Mouse (Mus musculus) splenic B cell, adult 2 months (primary cell): Measurements from ENCODE around the gene Elp6.
A peak's percentile ranks its signal among the peaks of the same experiment; 100 is the strongest.
"Not testable (repeated sequence)": the region's sequence is repeated elsewhere in the genome, so short reads cannot be mapped to it uniquely, and the experiment has no call there.

Experiments used
- DNase-seq: peaks from one replicate; pipeline ENCODE4 v3.0.0-alpha.2; 2011; ENCODE audit warnings: low read depth, low spot score
- H3K27me3 ChIP-seq: 2 replicates; pipeline ENCODE4 v1.6.1; 2012; ENCODE audit warnings: mild to moderate bottlenecking, low read length, moderate library complexity, mixed read lengths; ENCODE audit not compliant: control insufficient read depth, poor library complexity, insufficient read depth, severe bottlenecking
- H3K36me3 ChIP-seq: 2 replicates; pipeline ENCODE4 v1.6.1; 2012; ENCODE audit warnings: mild to moderate bottlenecking, low read length, moderate library complexity, mixed read lengths; ENCODE audit not compliant: control insufficient read depth, poor library complexity, insufficient read depth, severe bottlenecking

The Elp6 gene

GRCm38 (mm10) chr9:110330341-110330740, 25.4 kb downstream of the Elp6 start:
- DNase-seq = no peak
- H3K36me3 ChIP-seq = no peaks in the 10 kb centered on the region

DNA sequence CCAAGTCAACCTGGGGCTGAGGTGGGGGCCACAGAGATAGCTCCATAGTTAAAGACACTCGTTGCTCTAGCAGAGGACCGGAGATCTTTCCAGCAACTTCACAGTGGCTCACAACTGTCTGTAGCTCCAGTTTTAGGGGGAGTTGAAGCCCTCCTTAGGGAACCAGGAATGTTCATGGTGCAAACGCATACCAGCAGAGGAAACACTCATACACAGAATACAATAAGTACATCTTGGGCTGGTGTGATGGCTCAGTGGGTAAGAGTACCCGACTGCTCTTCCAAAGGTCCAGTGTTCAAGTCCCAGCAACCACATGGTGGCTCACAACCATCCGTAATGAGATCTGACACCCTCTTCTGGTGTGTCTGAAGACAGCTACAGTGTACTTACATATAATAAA, 25.9 kb downstream of the Elp6 start:
- DNase-seq, H3K27me3 ChIP-seq, H3K36me3 ChIP-seq: not testable (repeated sequence)

More at GRCm38 (mm10) chr9:110330341-110330740, 25.4 kb downstream of the Elp6 start:
- no peaks in the 10 kb centered on the region for H3K27me3 ChIP-seq

GRCm38 (mm10) chr9:110333135-110333895, 28.3 kb downstream of the Elp6 start, which contains the start of gene Scap:
Gene Scap (plus strand): TSS chr9:110333288.
- DNase-seq = peak; percentile 97
- H3K36me3 ChIP-seq = no peaks in the 10 kb centered on the region
- H3K27me3 ChIP-seq = no peaks in the 10 kb centered on the region

DNA sequence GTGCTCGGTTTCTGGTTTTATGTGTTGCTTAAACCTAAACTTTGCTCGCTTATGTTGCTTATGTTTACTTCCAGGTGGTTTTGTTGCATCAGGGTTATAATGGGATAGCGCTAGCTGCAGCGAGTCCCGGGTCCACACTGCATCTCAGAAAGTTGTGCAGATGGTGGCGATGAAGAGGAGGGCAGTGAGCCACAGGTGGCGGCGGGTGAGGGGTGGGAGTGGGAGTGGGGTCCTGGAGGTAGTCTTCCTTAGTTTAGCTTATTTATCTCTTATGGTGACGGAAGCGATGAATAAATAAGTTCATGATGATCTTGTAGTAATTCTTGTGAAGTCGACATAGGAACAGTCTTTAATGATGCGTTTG, 28.9 kb downstream of the Elp6 start:
- no peaks in the 10 kb centered on the region for H3K36me3 ChIP-seq
- no peaks in the 10 kb centered on the region for H3K27me3 ChIP-seq
- DNase-seq = no peak

- DNase-seq = no peak
- H3K36me3 ChIP-seq = no peaks in the 10 kb centered on the region
- no peaks in the 10 kb centered on the region for H3K27me3 ChIP-seq
These were observed 29.9 kb downstream of the Elp6 start for GRCm38 (mm10) chr9:110334849-110335248.

DNA sequence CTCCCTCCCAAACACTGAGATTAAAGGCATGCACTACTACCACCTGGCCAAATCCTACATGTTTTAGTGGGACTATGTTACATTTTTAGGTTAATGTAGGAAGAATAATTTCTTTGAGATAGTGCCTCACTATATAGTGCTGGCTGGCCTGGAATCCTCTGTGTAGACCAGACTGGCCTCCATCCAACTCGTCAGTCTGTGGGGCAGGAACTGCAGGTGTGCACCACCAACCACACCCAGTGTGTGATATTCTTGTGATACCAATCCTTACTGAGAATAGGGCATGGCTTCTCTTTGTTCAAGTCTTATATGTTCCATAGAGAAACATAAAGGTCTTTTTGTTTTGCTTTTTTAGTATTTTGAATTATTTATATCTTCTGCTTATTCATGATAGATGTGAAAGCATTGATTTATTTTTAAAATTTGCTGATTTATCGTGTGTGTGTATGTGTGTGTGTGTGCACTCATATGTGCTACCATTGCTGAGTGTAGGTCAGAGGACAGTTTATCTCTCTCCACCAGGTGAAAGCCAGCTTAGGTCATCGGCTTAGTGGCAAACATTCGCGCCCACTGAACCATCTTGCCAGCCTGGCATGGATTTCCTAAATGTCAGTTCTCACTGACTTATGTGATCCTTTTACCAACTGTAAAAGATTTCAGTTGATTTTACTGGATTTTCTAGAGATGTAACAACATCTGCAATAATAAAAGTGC, 35.2 kb downstream of the Elp6 start:
- Histone ChIP-seq H3K27me3 (no peaks in the 10 kb centered on the region), H3K36me3 (no peaks in the 10 kb centered on the region)
- DNase-seq = no peak

DNA sequence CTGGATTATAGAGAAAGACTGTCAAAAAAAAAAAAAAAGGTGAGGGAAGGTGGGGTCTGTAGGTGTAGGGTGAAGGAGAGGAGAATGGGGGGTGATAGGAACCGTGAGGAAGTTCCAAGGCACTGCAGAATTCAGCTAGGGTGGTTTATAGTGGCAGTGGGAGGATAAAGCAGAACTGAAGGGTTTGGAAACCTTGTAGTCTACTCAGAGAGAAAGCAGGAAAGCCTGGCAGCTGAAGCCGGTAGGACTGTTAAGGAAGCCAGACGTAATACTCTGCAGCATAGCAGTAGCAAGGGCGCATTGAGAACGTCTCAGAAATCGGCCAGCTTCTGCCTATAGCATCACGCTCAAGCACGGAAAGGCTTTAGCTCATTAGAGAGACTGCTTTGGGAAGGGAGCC, 37.0 kb downstream of the Elp6 start:
- no peak for DNase-seq
- Histone ChIP-seq H3K36me3 (no peaks in the 10 kb centered on the region), H3K27me3 (no peaks in the 10 kb centered on the region)

DNA sequence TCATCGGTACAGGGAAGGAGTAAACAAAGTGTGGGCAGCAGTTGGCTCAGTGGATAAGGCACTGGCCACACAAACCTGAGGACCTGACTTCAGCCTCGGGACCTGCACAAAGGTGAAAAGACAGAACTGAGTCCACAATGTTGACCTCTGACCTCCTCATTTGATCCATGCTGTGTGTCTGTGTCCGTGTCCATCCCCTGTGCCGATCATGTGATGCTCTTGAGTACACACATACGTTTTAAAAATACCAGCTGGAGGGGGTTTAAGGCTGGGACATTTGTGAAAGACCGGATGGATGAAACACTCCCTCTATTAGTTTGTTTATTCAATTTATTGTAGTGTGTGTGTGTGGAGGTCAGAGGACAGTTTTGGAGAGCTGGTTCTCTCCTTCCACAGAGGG, 38.8 kb downstream of the Elp6 start:
- Histone ChIP-seq H3K27me3 (no peaks in the 10 kb centered on the region), H3K36me3 (no peaks in the 10 kb centered on the region)
- DNase-seq = no peak

DNA sequence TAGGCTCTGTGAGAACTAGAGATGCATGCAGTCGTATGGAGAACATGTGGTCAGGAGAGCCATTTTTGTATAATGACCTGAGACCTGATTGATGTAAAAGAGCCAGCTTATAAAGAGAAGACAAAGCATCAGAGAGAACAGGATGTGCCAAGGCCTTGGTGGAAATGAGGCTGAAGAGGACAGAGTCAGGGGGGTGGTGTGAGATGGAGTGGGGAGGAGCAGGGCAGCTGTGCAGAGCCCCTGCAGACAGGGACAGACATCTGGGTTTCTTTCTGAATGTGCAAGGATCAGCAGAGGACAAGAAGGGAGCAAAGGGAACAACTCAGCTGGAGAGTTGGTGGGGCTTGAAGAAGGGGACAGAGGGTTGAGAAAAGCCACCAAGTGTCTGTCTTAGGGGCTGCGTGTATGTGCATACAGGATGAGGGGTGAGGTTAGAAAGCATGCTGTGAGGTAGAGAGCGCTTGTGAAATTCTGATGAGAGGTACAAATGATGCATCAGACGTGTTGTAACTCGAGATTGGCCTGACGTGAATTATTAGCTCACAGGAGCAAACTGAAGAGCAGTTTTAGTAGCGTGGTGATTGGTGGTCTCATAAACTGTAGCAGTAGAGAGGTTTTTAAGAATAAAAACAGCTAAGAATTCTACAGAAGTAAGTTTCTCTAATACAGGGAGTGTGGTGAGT, 40.2 kb downstream of the Elp6 start:
- DNase-seq = no peak
- Histone ChIP-seq H3K27me3 (no peaks in the 10 kb centered on the region), H3K36me3 (no peaks in the 10 kb centered on the region)

- DNase-seq = no peak
- Histone ChIP-seq H3K27me3 (no peaks in the 10 kb centered on the region), H3K36me3 (0 out of 2 replicates have a peak, but pooled peaks cover 2% of the 10 kb centered on the region)
These were observed 43.9 kb downstream of the Elp6 start for GRCm38 (mm10) chr9:110348899-110349298.

GRCm38 (mm10) chr9:110350188-110350587, 45.2 kb downstream of the Elp6 start:
- no peaks in the 10 kb centered on the region for H3K27me3 ChIP-seq
- peaks cover 2% of the 10 kb centered on the region; the same call in 1 of the 2 replicates for H3K36me3 ChIP-seq
- DNase-seq = no peak

GRCm38 (mm10) chr9:110350612-110351011, 45.6 kb downstream of the Elp6 start:
- DNase-seq = no peak
- Histone ChIP-seq H3K36me3 (peaks cover 2% of the 10 kb centered on the region; the same call in 1 of the 2 replicates), H3K27me3 (no peaks in the 10 kb centered on the region)

DNA sequence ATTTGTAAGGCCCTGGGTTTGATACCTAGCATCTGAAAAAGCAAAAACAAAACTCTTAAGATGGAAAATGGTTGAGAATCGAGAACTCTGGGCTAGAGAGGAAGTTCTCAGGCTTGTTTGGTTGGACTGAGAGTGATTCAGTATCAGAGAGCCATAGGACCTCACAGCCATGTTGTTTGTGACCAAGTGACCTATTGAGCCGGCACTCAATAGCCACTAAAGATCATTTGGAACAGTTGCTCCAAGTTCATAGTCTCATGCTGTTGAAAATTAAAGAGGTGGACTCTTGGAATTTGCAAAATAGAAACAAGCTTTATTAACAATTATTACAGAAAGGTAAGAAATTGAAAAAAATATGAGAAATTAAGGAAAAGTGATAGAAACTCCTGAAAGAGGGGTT, 46.4 kb downstream of the Elp6 start:
- no peak for DNase-seq
- no peaks in the 10 kb centered on the region for H3K27me3 ChIP-seq
- H3K36me3 ChIP-seq = peaks cover 2% of the 10 kb centered on the region; the same call in 1 of the 2 replicates

DNA sequence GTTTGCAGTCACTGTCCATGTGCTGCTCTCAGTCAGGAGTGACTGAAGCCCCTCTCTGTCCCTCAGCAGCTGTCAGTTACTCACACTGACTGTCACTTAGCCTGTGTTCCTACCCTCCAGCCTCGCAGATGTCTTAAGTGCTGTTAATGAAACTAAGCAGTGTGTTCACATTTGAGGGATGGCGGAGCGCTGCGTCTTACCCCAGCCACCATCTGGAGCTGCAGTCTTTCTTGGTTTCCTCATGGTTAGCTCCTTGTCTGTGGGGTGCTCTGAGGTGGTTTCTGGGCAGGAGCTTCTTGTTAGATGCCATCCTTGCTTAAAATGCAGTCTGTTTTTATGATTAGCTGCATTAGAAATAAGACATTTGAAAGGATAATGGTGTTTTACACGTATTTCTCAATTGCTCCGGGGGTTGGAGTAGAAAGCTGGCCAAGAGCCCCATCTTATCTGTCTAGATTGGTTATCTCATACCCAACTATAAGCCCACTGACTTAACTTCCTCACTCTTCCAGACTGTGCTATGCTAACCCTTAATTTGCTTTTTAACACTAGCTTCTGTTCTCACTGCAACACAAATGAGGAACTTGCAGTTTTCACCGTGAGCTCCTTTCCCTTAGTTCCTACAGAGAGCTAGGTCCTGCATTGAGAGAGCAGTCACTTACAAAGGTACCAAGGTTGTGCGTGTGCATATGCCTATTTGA, 47.1 kb downstream of the Elp6 start:
- H3K27me3 ChIP-seq = no peaks in the 10 kb centered on the region
- peaks cover 2% of the 10 kb centered on the region; the same call in 1 of the 2 replicates for H3K36me3 ChIP-seq
- peak; percentile 46 for DNase-seq
